Mouse (Mus musculus) WW6 (cell line): Measurements from ENCODE around the gene Gm20388.

Experiments
- DNase-seq: peaks from one replicate; pipeline ENCODE4 v3.0.0-alpha.2; 2013; ENCODE audit warnings: low read depth, low spot score

Gene Gm20388

GRCm38 (mm10) chr8:120588908-120589771 lies 678.5 kb downstream of the Gm20388 start, which contains the start of gene Gins2:
Gene Gins2, minus strand, starts transcription at chr8:120589304.
- peak; percentile 99 for DNase-seq

DNA sequence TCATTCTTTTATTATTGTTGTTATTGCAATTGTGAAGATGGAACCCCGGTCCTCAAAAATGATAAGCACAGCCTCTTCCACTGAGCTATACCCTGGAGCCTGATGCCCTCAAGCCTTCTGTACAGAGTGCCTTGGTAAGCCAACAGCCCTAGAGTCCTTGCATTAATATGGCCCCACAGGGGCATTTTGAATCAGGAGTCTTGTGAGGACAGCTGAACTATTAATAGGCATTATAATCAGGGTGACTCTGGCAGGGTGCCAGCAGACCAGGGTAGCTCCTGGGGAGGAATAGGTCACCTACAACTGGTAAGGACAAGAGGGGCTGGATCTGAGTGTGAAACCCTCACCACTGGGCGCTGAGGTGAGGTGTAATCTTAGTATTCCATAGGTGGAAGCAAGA lies 679.3 kb downstream of the Gm20388 start:
- no peak for DNase-seq

DNA sequence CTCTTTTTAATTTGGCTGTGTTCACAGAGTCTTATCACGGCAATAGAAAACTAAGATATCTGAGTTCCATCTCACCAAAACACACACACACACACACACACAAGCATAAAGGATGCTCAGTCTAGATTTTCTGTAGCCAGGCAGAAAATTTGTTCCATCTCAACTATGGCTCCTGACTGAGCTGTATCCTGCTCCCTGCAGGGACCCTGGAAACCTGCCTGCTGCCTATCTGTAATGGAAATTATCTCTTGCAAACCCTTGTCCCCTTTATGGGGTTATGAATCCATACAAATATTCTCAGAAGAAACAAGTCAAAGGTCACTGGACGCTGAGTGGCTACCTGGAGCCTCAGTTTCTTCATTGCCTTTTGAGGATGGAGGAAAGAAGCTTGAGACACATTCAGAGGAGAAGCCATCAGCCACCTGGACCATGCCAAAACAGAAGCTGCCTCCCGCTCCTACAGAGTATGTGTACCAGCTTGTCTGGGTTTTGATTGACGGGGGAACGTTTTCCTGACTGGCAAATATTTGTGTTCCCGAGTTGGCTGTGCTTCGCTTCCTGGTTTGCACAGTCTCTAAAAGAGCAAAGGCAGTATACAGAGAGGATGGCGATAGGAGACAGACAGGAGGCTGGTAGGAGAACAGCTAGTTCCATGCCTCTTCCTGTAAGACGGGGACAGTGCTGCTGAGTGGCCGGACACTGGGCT lies 681.1 kb downstream of the Gm20388 start:
- DNase-seq, result no peak

DNA sequence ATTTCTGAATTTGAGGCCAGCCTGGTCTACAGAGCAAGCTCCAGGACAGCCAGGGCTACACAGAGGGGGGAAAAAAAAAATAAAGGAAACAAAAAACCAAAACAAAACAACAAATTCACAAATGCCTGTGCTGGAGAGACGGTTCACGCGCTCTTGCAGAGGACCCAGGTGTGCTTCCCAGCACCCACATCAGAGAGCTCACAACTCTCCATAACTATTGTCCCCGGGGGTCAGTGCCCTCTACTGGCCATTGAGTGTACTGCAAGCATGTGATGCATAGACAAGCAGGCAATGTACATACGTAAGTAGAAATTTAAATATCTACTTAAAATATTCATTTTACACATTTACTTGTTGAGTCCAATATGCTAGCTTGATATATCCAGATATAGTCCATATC lies 683.9 kb downstream of the Gm20388 start:
- DNase-seq, result no peak

GRCm38 (mm10) chr8:120595963-120596362 lies 685.3 kb downstream of the Gm20388 start:
- DNase-seq, result no peak

DNA sequence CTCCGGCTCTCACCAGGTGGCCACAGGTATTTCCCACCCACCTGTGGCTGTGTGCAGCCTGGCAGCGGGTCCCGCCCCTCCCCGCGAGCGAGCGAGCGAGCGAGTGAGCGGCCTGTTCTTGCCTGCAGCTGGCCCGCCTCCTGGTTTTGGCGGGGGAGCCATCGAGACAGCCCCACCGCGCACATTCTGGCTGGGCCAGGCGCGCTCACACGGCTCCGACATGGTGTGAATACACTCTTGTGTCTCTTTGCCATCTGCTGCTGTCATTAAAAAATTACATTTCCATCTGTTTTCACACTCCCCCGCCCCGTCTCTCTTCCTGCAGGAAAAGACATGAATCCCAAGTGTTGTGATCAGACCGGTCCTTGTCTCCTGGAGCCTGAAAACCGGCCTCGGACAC lies 687.9 kb downstream of the Gm20388 start:
- no peak for DNase-seq

DNA sequence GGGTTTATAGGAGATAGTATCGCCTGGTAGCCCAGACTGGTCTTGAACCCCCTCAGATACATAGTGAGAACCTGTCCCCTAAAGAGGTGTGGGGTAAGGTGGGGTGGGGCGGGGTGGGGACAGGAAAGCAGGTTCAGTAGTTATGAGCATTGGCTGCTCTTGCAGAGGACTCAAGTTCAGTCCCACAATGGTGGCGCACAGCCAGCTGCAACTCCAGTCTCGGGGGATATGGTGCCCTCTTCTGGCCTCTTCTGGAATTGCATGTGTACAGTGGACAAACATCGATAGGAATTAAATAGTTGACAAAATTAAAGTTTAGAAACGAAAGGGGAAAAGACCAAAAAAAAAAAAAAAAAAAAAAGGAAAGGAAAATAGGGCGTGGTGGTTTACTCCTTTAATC lies 688.9 kb downstream of the Gm20388 start:
- no peak for DNase-seq

GRCm38 (mm10) chr8:120602672-120603071 lies 692.0 kb downstream of the Gm20388 start:
- DNase-seq, result peak; percentile 54

GRCm38 (mm10) chr8:120607460-120607859 lies 696.8 kb downstream of the Gm20388 start:
- DNase-seq, result no peak

DNA sequence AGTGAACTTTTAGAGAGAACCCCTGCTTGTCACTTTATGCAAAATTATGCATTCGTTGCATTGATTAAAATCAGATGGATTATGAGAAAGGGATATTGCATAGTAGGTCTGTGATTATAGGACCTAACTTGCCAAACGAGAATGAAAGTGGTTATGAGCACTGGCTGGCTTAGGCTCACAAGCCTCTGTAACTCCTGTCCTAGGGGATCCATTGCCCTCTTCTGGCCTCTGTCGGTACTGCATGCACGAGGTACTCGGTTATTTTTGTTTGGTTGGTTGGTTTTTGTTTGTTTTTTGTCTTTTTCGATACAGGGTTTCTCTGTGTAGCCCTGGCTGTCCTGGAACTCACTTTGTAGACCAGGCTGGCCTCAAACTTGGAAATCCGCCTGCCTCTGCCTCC lies 697.2 kb downstream of the Gm20388 start:
- no peak for DNase-seq

DNA sequence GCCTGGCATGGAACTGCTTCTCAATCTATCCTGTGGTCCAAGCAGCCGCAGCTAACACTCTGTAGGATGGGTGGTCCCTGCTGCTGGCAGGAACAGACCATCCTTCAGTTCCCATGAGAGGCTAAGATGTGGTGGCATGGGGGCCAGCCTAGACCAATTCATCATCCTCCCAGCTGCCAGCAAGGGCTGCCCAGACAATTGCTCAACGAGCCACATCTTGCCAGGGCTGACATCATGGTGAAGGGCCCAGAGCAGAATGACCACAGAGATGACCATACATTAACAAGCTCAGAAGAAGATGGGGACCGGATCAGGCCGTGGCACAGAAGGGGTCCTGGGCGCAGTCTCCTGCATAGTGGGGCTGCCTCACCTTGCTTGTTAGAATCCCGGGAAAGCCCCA lies 700.2 kb downstream of the Gm20388 start:
- no peak for DNase-seq

- DNase-seq, result no peak
Observed at GRCm38 (mm10) chr8:120614491-120614890, 703.9 kb downstream of the Gm20388 start.

DNA sequence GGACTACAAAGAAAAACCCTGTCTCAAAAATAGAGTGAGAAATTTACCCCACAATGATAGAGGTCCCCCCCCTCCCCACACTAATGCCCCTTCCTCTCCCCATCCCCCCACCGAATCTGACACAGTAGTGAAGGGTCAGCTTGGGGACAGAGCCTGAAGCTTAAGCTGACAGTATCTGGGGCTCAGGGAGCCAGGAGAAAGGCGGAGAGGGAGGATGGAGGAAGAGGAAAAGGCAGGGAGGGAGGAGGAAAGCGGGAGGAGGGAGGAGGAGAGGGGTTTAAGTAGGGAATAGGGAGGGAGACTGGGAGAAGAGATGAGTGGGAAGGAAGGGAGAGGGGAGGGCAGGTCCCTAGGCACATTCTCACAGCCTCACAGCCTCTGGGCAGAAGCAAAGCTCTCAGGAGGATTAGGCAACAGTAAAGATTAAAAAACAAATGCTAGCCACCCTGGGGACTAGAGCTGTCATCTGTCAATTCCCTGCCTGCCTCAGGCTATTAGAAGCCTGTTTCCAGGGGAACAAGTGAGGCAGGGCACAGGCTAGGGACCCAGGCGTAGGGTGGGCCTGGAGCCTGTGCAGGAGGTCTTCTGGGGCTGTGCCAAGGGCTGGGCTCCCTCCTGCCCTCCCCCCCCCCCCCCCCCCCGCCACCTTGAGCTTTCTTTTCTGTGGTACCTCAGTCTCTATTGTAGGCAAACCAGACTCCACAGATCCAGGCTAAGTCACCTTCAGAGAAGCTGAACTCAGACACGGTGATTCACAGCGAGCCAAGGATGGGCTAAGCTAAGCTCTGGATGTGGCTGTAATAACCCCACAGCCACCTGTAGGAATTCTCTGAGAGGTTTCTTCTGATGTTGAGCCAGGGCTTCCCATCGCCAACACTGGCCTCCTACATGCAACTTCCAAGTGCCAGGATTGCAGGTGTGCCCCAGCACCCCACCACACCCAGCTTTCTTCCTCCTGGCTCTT lies 706.3 kb downstream of the Gm20388 start:
- DNase-seq, result no peak

GRCm38 (mm10) chr8:120618110-120618509 lies 707.5 kb downstream of the Gm20388 start:
- DNase-seq, result peak; percentile 73

GRCm38 (mm10) chr8:120619235-120620180 lies 708.9 kb downstream of the Gm20388 start:
- DNase-seq, result no peak

DNA sequence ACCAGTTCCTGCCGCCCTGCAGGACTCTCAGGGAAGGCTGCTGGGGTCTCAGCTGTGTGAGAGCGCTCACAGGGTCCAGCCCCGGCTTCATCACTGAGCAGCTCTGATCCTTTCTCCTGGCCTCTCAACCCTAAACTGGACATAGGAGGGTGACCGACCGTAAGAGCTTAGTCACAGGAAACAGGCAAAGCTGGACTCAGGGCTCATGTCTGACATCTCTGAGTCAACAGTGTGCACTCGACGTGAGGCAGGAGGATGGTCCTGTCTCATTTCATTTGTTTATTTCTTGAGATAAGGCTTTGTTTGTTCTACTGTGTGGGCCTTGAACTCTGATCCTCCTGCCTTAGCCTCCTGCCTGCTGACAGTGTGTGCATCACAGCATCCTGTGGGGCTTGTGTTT lies 709.8 kb downstream of the Gm20388 start:
- DNase-seq, result no peak

- DNase-seq, result no peak
Observed at GRCm38 (mm10) chr8:120622161-120622560, 711.5 kb downstream of the Gm20388 start.

- DNase-seq, result no peak
Observed at GRCm38 (mm10) chr8:120623608-120624007, 713.0 kb downstream of the Gm20388 start.

- peak; percentile 81 for DNase-seq
Observed at GRCm38 (mm10) chr8:120626461-120626860, 715.8 kb downstream of the Gm20388 start.

DNA sequence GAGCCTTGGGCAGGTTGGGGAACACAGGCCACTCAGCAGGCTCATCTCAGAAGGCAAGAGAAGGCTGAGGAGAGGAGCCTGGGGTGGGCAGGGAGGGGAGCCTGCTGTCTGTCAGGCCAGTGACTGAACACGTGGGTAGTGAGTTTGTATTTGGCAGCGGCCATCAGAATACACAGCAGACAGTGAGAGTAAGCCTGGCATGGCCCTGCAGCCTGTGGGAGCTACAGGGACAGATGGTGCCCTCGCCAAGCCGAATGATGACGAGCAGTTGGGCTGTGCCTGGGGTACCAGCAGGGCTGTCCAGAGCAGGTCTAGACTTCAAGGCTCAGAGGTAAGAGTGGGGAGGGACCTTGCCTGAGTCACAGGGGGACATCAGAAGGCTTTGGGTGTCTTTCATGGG lies 716.7 kb downstream of the Gm20388 start:
- no peak for DNase-seq

DNA sequence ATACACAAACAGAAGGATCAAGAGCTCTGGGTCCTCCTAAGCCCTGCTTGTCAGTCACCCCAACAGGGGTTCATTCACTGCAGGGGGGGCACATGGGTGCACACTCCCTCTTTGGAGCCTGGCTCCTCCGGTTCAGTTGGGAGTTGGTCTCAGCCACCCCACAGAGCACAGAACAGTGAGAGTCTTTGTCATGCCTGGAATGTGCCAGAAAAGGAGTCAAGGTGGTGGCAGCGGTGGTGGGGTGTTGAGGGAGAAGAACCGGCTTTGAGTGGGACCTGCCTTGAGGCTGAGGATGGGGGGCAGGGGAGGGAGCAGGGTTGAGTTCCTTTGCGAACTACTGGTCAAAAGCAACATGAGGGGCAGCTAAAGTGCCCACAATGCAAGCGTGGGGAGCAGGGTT lies 719.4 kb downstream of the Gm20388 start:
- DNase-seq, result no peak
